ENCODE assay signal across 13 mouse cellular contexts in the genomic region with DNA sequence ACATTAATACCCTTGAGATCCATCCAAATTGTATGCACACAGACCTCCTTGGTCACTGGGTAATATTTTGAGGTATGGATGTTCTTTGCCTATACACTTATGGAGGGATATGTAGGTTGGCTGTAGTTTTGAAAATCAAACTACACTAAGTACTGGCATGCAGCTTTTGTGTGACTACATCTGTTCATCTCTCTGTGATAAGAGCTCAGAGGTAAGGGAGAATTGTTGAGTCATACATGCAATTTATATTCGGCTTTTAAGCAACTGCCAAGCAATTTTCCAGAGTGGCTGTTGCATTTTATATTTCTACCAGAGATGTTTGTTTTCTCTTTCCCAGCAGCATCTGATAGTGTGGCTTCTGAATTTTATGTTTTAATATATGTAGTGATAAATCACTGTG.
"Had no signal": no experiment of that assay in that cellular context is flagged by ENCODE, and none has a peak within 500 bp of the region (broad histone marks: within the 10 kb centered on the region; RNA-seq: fewer than 3 reads in every experiment).

No protein-coding gene starts in this region.

- DNase-seq: gastrocnemius, adult 2 months; gastrocnemius, postnatal 10 days; gastrocnemius, postnatal 25 days; heart, adult 18-20 months; heart, postnatal 10 days; heart, postnatal 36 days; kidney, adult 18-20 months; kidney, adult 8-10 months; kidney, postnatal 10 days; kidney, postnatal 25 days; kidney, postnatal 4 days; liver; liver, embryonic 13.5 days had no signal
